Mouse (Mus musculus): ENCODE data around the gene Olfr374. TPM values are rescaled to one million over a fixed set of nuclear protein-coding genes. Genes with fewer than 3 reads are reported as not detected.

Gene Olfr374
- polyA plus RNA-seq, 2 experiments from 2014 or later: 0.17 TPM; not detected in 1

Other genes starting within 250 kb of the Olfr374 start
- 1 to 10 TPM; 4.8 to 5.3 TPM for gene Zfp709, start 225.0 kb upstream of the Olfr374 start, polyA plus RNA-seq (2017; shearing (Covaris generic))
- 1 to 10 TPM; 8.2 to 9.4 TPM for gene Zfp882, start 198.4 kb upstream of the Olfr374 start, polyA plus RNA-seq (2017; shearing (Covaris generic))
- 10 to 100 TPM; 19.4 to 25.4 TPM for gene Zfp617, start 198.4 kb upstream of the Olfr374 start, polyA plus RNA-seq (2017; shearing (Covaris generic))
- gene Zfp961, start 156.0 kb upstream of the Olfr374 start, polyA plus RNA-seq (2017; shearing (Covaris generic)): 10 to 100 TPM; 24.5 to 27.3 TPM
- gene Cyp4f18, start 97.4 kb upstream of the Olfr374 start, polyA plus RNA-seq (2017; shearing (Covaris generic)): 1 to 10 TPM in 1 of 2 experiments, under 1 TPM in 1; 0.38 to 6.6 TPM
- gene Olfr372, start 65.8 kb upstream of the Olfr374 start, polyA plus RNA-seq (2017; shearing (Covaris generic)): under 1 TPM; 0.22 to 0.52 TPM
- gene Olfr373, start 23.9 kb upstream of the Olfr374 start, polyA plus RNA-seq (2017; shearing (Covaris generic)): under 1 TPM; 0.42 to 0.78 TPM
- 100 to 1,000 TPM; 231 to 239 TPM for gene Tpm4, start 27.9 kb downstream of the Olfr374 start, polyA plus RNA-seq (2017; shearing (Covaris generic))
- gene Rab8a, start 54.2 kb downstream of the Olfr374 start, polyA plus RNA-seq (2017; shearing (Covaris generic)): 100 to 1,000 TPM; 189 to 208 TPM
- gene Hsh2d, start 82.6 kb downstream of the Olfr374 start, polyA plus RNA-seq (2017; shearing (Covaris generic)): 10 to 100 TPM; 32.1 to 38.1 TPM
- gene Cib3, start 105.8 kb downstream of the Olfr374 start, polyA plus RNA-seq (2017; shearing (Covaris generic)): under 1 TPM in 1 of 2 experiments, not detected in 1; 0.46 TPM
- not detected for gene Gm11034, start 106.6 kb downstream of the Olfr374 start, polyA plus RNA-seq (2017; shearing (Covaris generic))
- 100 to 1,000 TPM; 102 to 130 TPM for gene Fam32a, start 112.7 kb downstream of the Olfr374 start, polyA plus RNA-seq (2017; shearing (Covaris generic))
- gene Ap1m1, start 133.0 kb downstream of the Olfr374 start, polyA plus RNA-seq (2017; shearing (Covaris generic)): 100 to 1,000 TPM; 128 to 173 TPM
- gene Gm10282, start 198.2 kb downstream of the Olfr374 start, polyA plus RNA-seq (2017; shearing (Covaris generic)): 10 to 100 TPM in 1 of 2 experiments, 1 to 10 TPM in 1; 7.1 to 12.4 TPM
- gene Klf2, start 212.0 kb downstream of the Olfr374 start, polyA plus RNA-seq (2017; shearing (Covaris generic)): 10 to 100 TPM; 17.1 to 31.0 TPM

Data from CD4-positive, CD25-positive, alpha-beta regulatory T cell, adult 4 months (primary cell).